Mouse (Mus musculus): ENCODE data around the gene Vpreb2. TPM values are rescaled to one million over a fixed set of nuclear protein-coding genes. Genes with fewer than 3 reads are reported as not detected.

Gene Vpreb2
- polyA plus RNA-seq (2012; rRNA removed) (0.13 and 0.38 TPM in 2 replicates), polyA plus RNA-seq (2014; fragmentation: Nextera tagmentation; extraction: Ambion mirVana) (0.66 and 0.88 TPM in 2 replicates)

DNA sequence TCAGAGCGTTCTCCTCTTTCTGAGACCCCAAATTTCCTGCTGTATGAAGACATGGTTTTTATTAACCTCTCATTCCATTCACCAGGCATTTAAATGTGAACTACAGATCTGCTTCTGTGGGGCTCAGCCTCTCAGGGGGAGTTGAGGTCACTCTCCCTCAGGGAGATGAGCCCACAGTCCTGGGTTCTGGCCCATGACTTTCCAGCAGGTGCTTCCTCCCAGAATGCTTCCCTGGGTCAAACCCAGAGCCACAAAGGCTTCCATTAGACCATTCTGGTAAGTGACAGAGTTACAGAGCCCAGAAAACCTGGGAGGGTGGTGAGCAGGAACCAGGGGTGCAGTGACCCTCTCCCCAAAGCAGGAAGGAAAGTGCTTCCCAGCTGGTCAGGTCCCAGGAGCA, at the start of gene Vpreb2:
Gene Vpreb2 (plus strand): TSS at position 301 of the 400 bp plus-strand sequence.
- no peaks in the 10 kb centered on the region for H3K27me3 ChIP-seq (ENCODE audit: control insufficient read depth, insufficient read depth, low read length)
- TF ChIP-seq EP300 (IDR thresholded peaks at IDR 0.05; ENCODE audit: low read depth) (no peak), CTCF (IDR thresholded peaks at IDR 0.05; ENCODE audit: low read depth) (no peak)
- DNase-seq (ENCODE audit: low read depth in 3 of 3, low spot score in 3 of 3), result no peak
- H3K27ac ChIP-seq, result no peak within 1 kb of the TSS
- no peak within 1 kb of the TSS for H3K9ac ChIP-seq (replicated peaks)
- no peaks in the 10 kb centered on the region for H3K9me3 ChIP-seq (ENCODE audit: control insufficient read depth, low read length)
- H3K4me3 ChIP-seq (ENCODE audit: insufficient read depth in 1 of 2, low read depth in 2 of 2, low read length in 2 of 2), result no peak within 1 kb of the TSS
- ATAC-seq (ENCODE audit: insufficient read depth), result no peak
- H3K4me1 ChIP-seq (replicated peaks; ENCODE audit: control insufficient read depth in 2 of 2, insufficient read depth in 2 of 2, low read length in 1 of 2), result peaks cover 0 to 5% of the 10 kb centered on the region in 2 experiments; a peak in 1 of 4 replicates
- WGBS (ENCODE audit: insufficient replicate concordance), result 56% methylated on average over 1 of the region's 1 CpGs
- H3K36me3 ChIP-seq (replicated peaks; ENCODE audit: control insufficient read depth, insufficient read depth, low read depth), result no peaks in the 10 kb centered on the region
- H3K4me2 ChIP-seq (ENCODE audit: low read depth), result no peak within 1 kb of the TSS

DNA sequence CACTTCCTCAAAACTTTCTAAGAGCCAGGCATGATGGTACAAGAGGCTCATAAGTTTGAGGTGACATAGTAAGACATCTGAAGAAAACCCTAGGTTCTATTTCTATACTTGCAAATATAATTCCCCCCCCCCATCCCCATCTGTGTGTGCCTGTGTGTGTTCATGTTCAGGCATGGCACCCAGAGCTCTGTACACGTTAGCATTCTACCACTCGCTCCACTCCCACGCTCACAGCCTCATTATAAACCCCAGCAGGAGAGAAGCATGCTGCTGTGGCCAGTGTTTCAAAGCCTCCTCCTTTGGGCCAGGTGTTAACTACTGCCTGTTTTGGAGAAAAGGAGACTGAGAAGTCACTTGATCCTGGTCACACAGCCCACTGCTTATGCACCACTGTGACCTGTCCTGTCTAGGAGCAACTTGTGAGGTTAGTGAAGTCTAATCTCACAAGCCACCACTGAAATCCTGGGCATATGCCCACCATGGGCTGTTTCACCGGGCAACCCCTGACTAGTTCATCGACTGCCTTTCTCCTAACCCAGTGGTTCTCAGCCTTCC, 48.2 kb upstream of the Vpreb2 start:
- Histone ChIP-seq H3K4me2 (ENCODE audit: low read depth) (no peak overlapping the region), H3K9ac (replicated peaks) (no peak overlapping the region), H3K36me3 (replicated peaks; ENCODE audit: control insufficient read depth, insufficient read depth, low read depth) (no peaks in the 10 kb centered on the region), H3K9me3 (ENCODE audit: control insufficient read depth, low read length) (no peaks in the 10 kb centered on the region), H3K27ac (no peak overlapping the region), H3K27me3 (ENCODE audit: control insufficient read depth, insufficient read depth, low read length) (no peaks in the 10 kb centered on the region), H3K4me1 (replicated peaks; ENCODE audit: control insufficient read depth in 2 of 2, insufficient read depth in 2 of 2, low read length in 1 of 2) (peaks cover 18 to 20% of the 10 kb centered on the region in 2 experiments), H3K4me3 (ENCODE audit: insufficient read depth in 1 of 2, low read depth in 2 of 2, low read length in 2 of 2) (no peak overlapping the region)
- no peak for TF ChIP-seq EP300 (IDR thresholded peaks at IDR 0.05; ENCODE audit: low read depth)
- TF ChIP-seq CTCF (IDR thresholded peaks at IDR 0.05; ENCODE audit: low read depth), result no peak
- no peak for ATAC-seq (ENCODE audit: insufficient read depth)
- 85% methylated on average over 5 of the region's 5 CpGs for WGBS (ENCODE audit: insufficient replicate concordance)
- no peak for DNase-seq (ENCODE audit: low read depth in 3 of 3, low spot score in 3 of 3)

DNA sequence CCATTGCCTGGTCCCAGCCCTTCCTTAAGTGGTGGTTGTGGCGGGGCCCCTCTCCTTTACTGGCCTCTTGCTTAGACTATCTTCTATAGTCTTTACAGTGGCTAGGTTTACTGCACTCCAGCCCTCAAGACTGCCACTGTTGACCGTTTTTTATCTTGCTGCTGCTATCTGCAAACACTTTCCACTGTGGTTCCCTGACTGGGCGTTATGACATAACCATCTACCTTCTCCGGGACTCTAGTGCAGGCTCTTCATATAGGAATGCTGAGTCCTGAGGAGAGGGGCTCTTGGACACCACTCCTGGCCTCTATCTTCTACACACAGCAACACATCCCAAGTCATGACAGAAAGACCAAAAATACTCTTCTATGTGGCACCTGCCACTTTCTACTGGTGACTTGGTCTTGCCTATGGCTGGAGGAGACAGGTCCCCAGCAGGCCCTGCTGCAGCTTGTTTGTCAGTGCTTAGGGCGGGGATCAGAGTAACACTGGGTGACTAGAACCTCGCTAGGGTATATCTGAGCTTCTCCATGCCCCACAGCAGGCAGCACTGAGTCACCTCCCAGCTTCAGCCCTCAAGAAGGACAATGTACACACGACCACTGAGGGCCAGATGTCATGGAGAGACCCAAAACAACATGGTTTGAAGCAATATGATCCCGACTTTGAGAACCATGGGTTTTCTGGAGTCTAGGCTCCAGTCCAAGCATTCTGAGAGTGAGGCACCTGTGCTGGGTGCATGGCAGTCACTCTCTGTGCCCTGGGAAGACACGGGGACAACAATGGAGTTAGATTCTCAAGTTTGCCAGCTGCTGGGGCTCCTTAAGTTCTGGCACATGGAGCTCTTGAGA, 46.4 kb upstream of the Vpreb2 start:
- DNase-seq (ENCODE audit: low read depth in 3 of 3, low spot score in 3 of 3) (no peak), ATAC-seq (ENCODE audit: insufficient read depth) (peak; percentile 78)
- WGBS (ENCODE audit: insufficient replicate concordance), result 19% methylated on average over 9 of the region's 9 CpGs
- H3K4me3 ChIP-seq (ENCODE audit: insufficient read depth in 1 of 2, low read depth in 2 of 2, low read length in 2 of 2), result no peak overlapping the region
- peaks cover 23 to 30% of the 10 kb centered on the region in 2 experiments for H3K4me1 ChIP-seq (replicated peaks; ENCODE audit: control insufficient read depth in 2 of 2, insufficient read depth in 2 of 2, low read length in 1 of 2)
- no peak overlapping the region; the same call in 1 of the 2 replicates for H3K9ac ChIP-seq (replicated peaks)
- peak overlapping the region; percentile 79 for H3K27ac ChIP-seq
- H3K36me3 ChIP-seq (replicated peaks; ENCODE audit: control insufficient read depth, insufficient read depth, low read depth), result no peaks in the 10 kb centered on the region
- TF ChIP-seq CTCF (IDR thresholded peaks at IDR 0.05; ENCODE audit: low read depth) (no peak), EP300 (IDR thresholded peaks at IDR 0.05; ENCODE audit: low read depth) (peak; percentile 59)
- H3K9me3 ChIP-seq (ENCODE audit: control insufficient read depth, low read length), result no peaks in the 10 kb centered on the region
- H3K27me3 ChIP-seq (ENCODE audit: control insufficient read depth, insufficient read depth, low read length), result no peaks in the 10 kb centered on the region
- H3K4me2 ChIP-seq (ENCODE audit: low read depth), result no peak overlapping the region

DNA sequence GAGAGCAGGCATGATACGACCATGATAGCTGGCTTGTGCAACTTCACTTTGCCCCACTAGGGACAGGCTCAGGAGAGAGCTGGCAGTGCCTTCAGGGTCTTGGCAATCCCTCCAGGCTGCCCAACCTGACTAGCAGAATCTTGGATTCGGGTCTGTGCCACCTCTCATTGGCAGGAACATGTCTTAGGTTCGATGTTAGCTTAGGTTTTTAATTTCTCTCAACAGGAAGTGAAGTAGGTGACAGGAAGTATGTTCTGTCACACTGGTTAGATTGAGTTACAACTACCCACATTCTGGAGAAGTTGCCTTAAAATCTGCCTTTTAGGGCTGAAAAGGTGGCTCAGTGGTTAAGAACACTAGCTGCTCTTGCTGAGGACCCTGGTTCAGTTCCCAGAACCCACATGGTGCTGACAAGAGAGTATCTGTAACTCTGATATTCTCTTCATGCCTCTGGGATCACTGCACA, 45.8 kb upstream of the Vpreb2 start:
- no peak overlapping the region; the same call in 1 of the 2 replicates for H3K9ac ChIP-seq (replicated peaks)
- peak overlapping the region; percentile 79 for H3K27ac ChIP-seq
- WGBS (ENCODE audit: insufficient replicate concordance), result 25% methylated on average over 3 of the region's 3 CpGs
- no peaks in the 10 kb centered on the region for H3K9me3 ChIP-seq (ENCODE audit: control insufficient read depth, low read length)
- no peak overlapping the region for H3K4me2 ChIP-seq (ENCODE audit: low read depth)
- H3K27me3 ChIP-seq (ENCODE audit: control insufficient read depth, insufficient read depth, low read length), result no peaks in the 10 kb centered on the region
- no peak overlapping the region for H3K4me3 ChIP-seq (ENCODE audit: insufficient read depth in 1 of 2, low read depth in 2 of 2, low read length in 2 of 2)
- TF ChIP-seq EP300 (IDR thresholded peaks at IDR 0.05; ENCODE audit: low read depth), result no peak
- TF ChIP-seq CTCF (IDR thresholded peaks at IDR 0.05; ENCODE audit: low read depth), result peak; percentile 40
- peaks cover 26 to 34% of the 10 kb centered on the region in 2 experiments for H3K4me1 ChIP-seq (replicated peaks; ENCODE audit: control insufficient read depth in 2 of 2, insufficient read depth in 2 of 2, low read length in 1 of 2)
- H3K36me3 ChIP-seq (replicated peaks; ENCODE audit: control insufficient read depth, insufficient read depth, low read depth), result no peaks in the 10 kb centered on the region
- ATAC-seq (ENCODE audit: insufficient read depth) (no peak), DNase-seq (ENCODE audit: low read depth in 3 of 3, low spot score in 3 of 3) (no peak)

DNA sequence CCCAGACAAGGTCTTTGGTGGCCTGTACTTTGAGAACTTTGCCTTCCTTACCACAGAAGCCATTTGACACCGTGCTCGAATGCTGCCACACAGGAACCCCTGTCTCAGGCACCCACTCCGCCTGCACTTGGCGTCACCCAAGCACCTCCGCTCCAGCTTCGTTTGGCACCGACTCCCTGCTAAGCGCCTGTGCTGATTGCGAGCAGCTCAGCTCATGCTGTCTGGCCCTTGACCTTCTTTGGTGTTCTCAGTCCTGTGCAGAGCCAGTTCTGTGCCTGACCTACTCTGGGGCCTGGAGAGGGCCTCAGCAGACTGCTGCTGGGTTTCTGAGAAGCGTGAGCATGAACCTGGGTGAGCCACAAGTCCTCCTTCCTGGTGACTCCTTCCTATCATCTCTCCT, 43.5 kb upstream of the Vpreb2 start:
- DNase-seq (ENCODE audit: low read depth in 3 of 3, low spot score in 3 of 3), result no peak
- H3K36me3 ChIP-seq (replicated peaks; ENCODE audit: control insufficient read depth, insufficient read depth, low read depth), result no peaks in the 10 kb centered on the region
- 70% methylated on average over 10 of the region's 10 CpGs for WGBS (ENCODE audit: insufficient replicate concordance)
- H3K9ac ChIP-seq (replicated peaks), result no peak overlapping the region
- H3K4me1 ChIP-seq (replicated peaks; ENCODE audit: control insufficient read depth in 2 of 2, insufficient read depth in 2 of 2, low read length in 1 of 2), result peaks cover 27 to 35% of the 10 kb centered on the region in 2 experiments
- TF ChIP-seq EP300 (IDR thresholded peaks at IDR 0.05; ENCODE audit: low read depth) (no peak), CTCF (IDR thresholded peaks at IDR 0.05; ENCODE audit: low read depth) (no peak)
- no peak for ATAC-seq (ENCODE audit: insufficient read depth)
- no peak overlapping the region for H3K27ac ChIP-seq
- H3K4me3 ChIP-seq (ENCODE audit: insufficient read depth in 1 of 2, low read depth in 2 of 2, low read length in 2 of 2), result no peak overlapping the region
- H3K4me2 ChIP-seq (ENCODE audit: low read depth), result no peak overlapping the region
- H3K9me3 ChIP-seq (ENCODE audit: control insufficient read depth, low read length), result no peaks in the 10 kb centered on the region
- H3K27me3 ChIP-seq (ENCODE audit: control insufficient read depth, insufficient read depth, low read length), result no peaks in the 10 kb centered on the region

Measured in liver, embryonic 14.5 days (tissue).